Mouse (Mus musculus) G1E (cell line): ENCODE results near the gene Mex3a.

Experiments
- CTCF ChIP-seq: IDR thresholded peaks from 2 replicates; pipeline ENCODE4 v1.5.1; 2012; ENCODE audit warnings: low read depth, low read length, inconsistent platforms, mixed read lengths
- GATA1 ChIP-seq: IDR thresholded peaks from 2 replicates; pipeline ENCODE4 v1.6.1; 2012; ENCODE audit warnings: borderline replicate concordance, low read length, inconsistent platforms, mixed read lengths
- GATA2 ChIP-seq: IDR thresholded peaks from 2 replicates; pipeline ENCODE4 v1.6.1; 2012; ENCODE audit warnings: low read depth, low read length, inconsistent platforms, borderline replicate concordance
- POLR2AphosphoS5 ChIP-seq: IDR thresholded peaks from 2 replicates; pipeline ENCODE4 v1.6.1; 2012; ENCODE audit warnings: low read depth, low read length, inconsistent platforms; ENCODE audit not compliant: insufficient replicate concordance
- TAL1 ChIP-seq: conservative IDR thresholded peaks from 2 replicates; pipeline ENCODE4 v1.6.1; 2012; ENCODE audit warnings: low read depth, low read length, inconsistent platforms, mixed read lengths

DNA sequence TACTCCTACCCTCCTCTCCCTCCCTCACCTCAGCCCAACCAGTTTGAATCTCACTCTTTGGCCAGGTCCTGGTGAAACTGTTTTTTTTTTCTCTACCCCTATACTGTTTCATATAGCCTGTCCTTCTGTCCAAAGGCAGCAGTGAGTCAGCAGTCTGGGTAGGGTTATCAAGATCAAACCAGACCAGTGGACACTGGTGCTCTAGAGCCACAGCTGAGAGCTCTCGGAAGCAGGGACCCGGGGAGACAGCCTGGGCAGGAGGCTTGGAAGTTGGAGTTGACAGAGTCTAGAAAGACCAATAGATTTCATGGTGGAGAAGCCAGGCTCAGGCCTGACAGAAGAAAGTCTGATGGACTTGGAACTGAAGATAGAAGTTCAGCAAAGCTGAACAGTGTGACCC lies 36.4 kb downstream of the Mex3a start:
- TF ChIP-seq CTCF: no peak
- TF ChIP-seq POLR2AphosphoS5: no peak
- TF ChIP-seq TAL1: no peak
- TF ChIP-seq GATA1: no peak
- TF ChIP-seq GATA2: no peak
